Mouse (Mus musculus): ENCODE data around the gene Mrpl53. TPM values are rescaled to one million over a fixed set of nuclear protein-coding genes. Genes with fewer than 3 reads are reported as not detected.
"Not testable (repeated sequence)": the region's sequence is repeated elsewhere in the genome, so short reads cannot be mapped to it uniquely, and the experiment has no call there.

Gene Mrpl53
- polyA plus RNA-seq, 2 experiments, result 56.6 to 87.4 TPM

GRCm38 (mm10) chr6:83153038-83153437 is 44.2 kb downstream of the Mrpl53 start:
- Histone ChIP-seq H3K4me2 (ENCODE audit: low read depth) (no peak overlapping the region), H3K36me3 (replicated peaks; ENCODE audit: control insufficient read depth, insufficient read depth, low read depth) (no peaks in the 10 kb centered on the region), H3K4me1 (replicated peaks; ENCODE audit: control insufficient read depth in 2 of 2, insufficient read depth in 2 of 2, low read length in 1 of 2) (no peaks in the 10 kb centered on the region), H3K4me3 (ENCODE audit: insufficient read depth in 1 of 2, low read depth in 2 of 2, low read length in 2 of 2) (no peak overlapping the region), H3K9me3 (ENCODE audit: control insufficient read depth, low read length) (no peaks in the 10 kb centered on the region), H3K9ac (replicated peaks) (no peak overlapping the region), H3K27me3 (ENCODE audit: control insufficient read depth, insufficient read depth, low read length) (peaks cover 14% of the 10 kb centered on the region), H3K27ac (no peak overlapping the region)
- no peak for DNase-seq (ENCODE audit: low read depth in 3 of 3, low spot score in 3 of 3)
- 69% methylated on average over 12 of the region's 12 CpGs for WGBS (ENCODE audit: insufficient replicate concordance)
- no peak for ATAC-seq (ENCODE audit: insufficient read depth)
- TF ChIP-seq EP300 (IDR thresholded peaks at IDR 0.05; ENCODE audit: low read depth), result no peak
- TF ChIP-seq CTCF (IDR thresholded peaks at IDR 0.05; ENCODE audit: low read depth), result no peak

DNA sequence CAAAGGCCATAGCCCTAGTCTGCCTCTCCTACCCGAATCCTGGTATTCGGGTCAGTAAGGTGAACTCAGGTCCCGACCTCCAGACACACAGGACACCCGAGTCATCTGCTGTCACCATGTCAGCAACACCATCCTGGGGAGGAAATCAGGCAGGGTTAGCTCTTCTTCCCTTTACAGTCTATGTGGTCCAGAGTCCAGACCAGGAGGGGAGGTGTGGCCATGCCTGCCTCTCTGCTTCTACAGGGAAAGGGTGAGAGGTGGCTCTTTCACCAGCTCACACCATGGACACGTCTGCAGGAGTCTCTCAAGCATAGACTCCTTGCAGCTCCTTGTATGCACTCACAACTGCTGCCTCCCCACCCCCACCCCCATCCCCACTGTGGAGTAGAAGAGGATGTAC is 44.6 kb downstream of the Mrpl53 start:
- Histone ChIP-seq H3K27ac (no peak overlapping the region), H3K27me3 (ENCODE audit: control insufficient read depth, insufficient read depth, low read length) (peaks cover 14% of the 10 kb centered on the region), H3K4me2 (ENCODE audit: low read depth) (no peak overlapping the region), H3K9me3 (ENCODE audit: control insufficient read depth, low read length) (no peaks in the 10 kb centered on the region), H3K4me3 (ENCODE audit: insufficient read depth in 1 of 2, low read depth in 2 of 2, low read length in 2 of 2) (no peak overlapping the region), H3K9ac (replicated peaks) (no peak overlapping the region), H3K36me3 (replicated peaks; ENCODE audit: control insufficient read depth, insufficient read depth, low read depth) (no peaks in the 10 kb centered on the region), H3K4me1 (replicated peaks; ENCODE audit: control insufficient read depth in 2 of 2, insufficient read depth in 2 of 2, low read length in 1 of 2) (no peaks in the 10 kb centered on the region)
- ATAC-seq (ENCODE audit: insufficient read depth) (0 out of 2 replicates have a peak, but pooled peaks have one; percentile 16), DNase-seq (ENCODE audit: low read depth in 3 of 3, low spot score in 3 of 3) (no peak)
- WGBS (ENCODE audit: insufficient replicate concordance), result 55% methylated on average over 5 of the region's 5 CpGs
- TF ChIP-seq EP300 (IDR thresholded peaks at IDR 0.05; ENCODE audit: low read depth), result no peak

- Histone ChIP-seq H3K9me3 (ENCODE audit: control insufficient read depth, low read length) (no peaks in the 10 kb centered on the region), H3K27ac (no peak overlapping the region), H3K9ac (replicated peaks) (no peak overlapping the region; the same call in 1 of the 2 replicates), H3K4me3 (ENCODE audit: insufficient read depth in 1 of 2, low read depth in 2 of 2, low read length in 2 of 2) (peak overlapping the region; percentile 46 to 53), H3K4me2 (ENCODE audit: low read depth) (peak overlapping the region; percentile 80), H3K4me1 (replicated peaks; ENCODE audit: control insufficient read depth in 2 of 2, insufficient read depth in 2 of 2, low read length in 1 of 2) (no peaks in the 10 kb centered on the region), H3K36me3 (replicated peaks; ENCODE audit: control insufficient read depth, insufficient read depth, low read depth) (no peaks in the 10 kb centered on the region), H3K27me3 (ENCODE audit: control insufficient read depth, insufficient read depth, low read length) (peaks cover 23% of the 10 kb centered on the region)
- DNase-seq (ENCODE audit: low read depth in 3 of 3, low spot score in 3 of 3) (no peak), ATAC-seq (ENCODE audit: insufficient read depth) (0 out of 2 replicates have a peak, but pooled peaks have one; percentile 7)
- TF ChIP-seq CTCF (IDR thresholded peaks at IDR 0.05; ENCODE audit: low read depth) (no peak), EP300 (IDR thresholded peaks at IDR 0.05; ENCODE audit: low read depth) (no peak)
- WGBS (ENCODE audit: insufficient replicate concordance), result 10% methylated on average over 23 of the region's 23 CpGs
Observed at GRCm38 (mm10) chr6:83155552-83156238, 46.9 kb downstream of the Mrpl53 start.

DNA sequence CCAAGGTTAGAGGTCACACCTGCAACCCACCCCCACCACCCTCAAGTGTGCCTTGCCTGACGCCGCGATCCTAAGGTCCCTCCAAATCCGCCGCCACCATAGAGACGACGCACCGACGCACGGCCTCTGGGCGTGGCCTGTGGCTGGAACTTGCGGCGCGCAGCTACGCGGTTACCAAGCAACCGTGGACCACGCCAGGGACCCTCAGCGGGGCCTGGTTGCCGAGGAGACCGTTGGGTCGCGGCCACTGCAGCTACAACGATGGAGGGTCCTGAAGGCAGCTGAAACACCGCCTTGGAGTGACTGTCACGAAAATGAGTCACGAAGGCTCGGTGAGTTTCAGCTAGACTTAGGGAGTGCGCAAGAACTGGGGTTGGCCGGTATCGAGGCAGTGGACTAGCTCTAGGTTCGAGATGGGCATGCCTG is 47.4 kb downstream of the Mrpl53 start, which contains the start of the genes Wdr54 and 1700003E16Rik:
TSS of gene Wdr54 (minus strand) at position 139 of the 426 bp plus-strand sequence.
TSS of gene 1700003E16Rik (plus strand) at position 146 of the 426 bp plus-strand sequence.
- DNase-seq (ENCODE audit: low read depth in 3 of 3, low spot score in 3 of 3) (no peak), ATAC-seq (ENCODE audit: insufficient read depth) (0 out of 2 replicates have a peak, but pooled peaks have one; percentile 42)
- TF ChIP-seq CTCF (IDR thresholded peaks at IDR 0.05; ENCODE audit: low read depth), result no peak
- no peak for TF ChIP-seq EP300 (IDR thresholded peaks at IDR 0.05; ENCODE audit: low read depth)
- 3% methylated on average over 32 of the region's 32 CpGs for WGBS (ENCODE audit: insufficient replicate concordance)
- H3K36me3 ChIP-seq (replicated peaks; ENCODE audit: control insufficient read depth, insufficient read depth, low read depth), result no peaks in the 10 kb centered on the region
- peaks cover 29% of the 10 kb centered on the region for H3K27me3 ChIP-seq (ENCODE audit: control insufficient read depth, insufficient read depth, low read length)
- no peak within 1 kb of the TSS; the same call in 1 of the 2 replicates for H3K9ac ChIP-seq (replicated peaks)
- no peaks in the 10 kb centered on the region for H3K9me3 ChIP-seq (ENCODE audit: control insufficient read depth, low read length)
- no peaks in the 10 kb centered on the region for H3K4me1 ChIP-seq (replicated peaks; ENCODE audit: control insufficient read depth in 2 of 2, insufficient read depth in 2 of 2, low read length in 1 of 2)
- peak within 1 kb of the TSS; percentile 46 to 53 for H3K4me3 ChIP-seq (ENCODE audit: insufficient read depth in 1 of 2, low read depth in 2 of 2, low read length in 2 of 2)
- peak within 1 kb of the TSS; percentile 80 for H3K4me2 ChIP-seq (ENCODE audit: low read depth)
- H3K27ac ChIP-seq, result no peak within 1 kb of the TSS

DNA sequence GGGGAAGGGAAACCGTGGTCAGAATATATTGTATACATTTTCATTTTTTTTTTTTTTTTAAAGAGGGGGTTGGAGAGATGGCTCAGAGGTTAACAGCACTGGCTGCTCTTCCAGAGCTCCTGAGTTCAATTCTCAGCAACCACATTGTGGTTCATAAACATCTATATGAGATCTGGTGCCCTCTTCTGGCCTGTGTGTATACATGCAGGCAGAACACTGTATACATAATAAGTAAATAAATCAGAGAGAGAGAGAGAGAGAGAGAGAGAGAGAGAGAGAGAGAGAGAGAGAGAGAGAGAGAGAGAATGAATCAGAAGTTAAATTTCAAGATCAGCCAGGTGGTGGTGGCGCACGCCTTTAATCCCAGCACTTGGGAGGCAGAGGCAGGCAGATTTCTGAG is 50.6 kb downstream of the Mrpl53 start:
- H3K27me3 ChIP-seq (ENCODE audit: control insufficient read depth, insufficient read depth, low read length), result peaks cover 50% of the 10 kb centered on the region
- WGBS (ENCODE audit: insufficient replicate concordance), result 28% methylated on average over 3 of the region's 3 CpGs
- peak; percentile 38 to 48 (median 40) for DNase-seq (ENCODE audit: low read depth in 3 of 3, low spot score in 3 of 3)
- H3K27ac ChIP-seq; H3K36me3 ChIP-seq (replicated peaks; ENCODE audit: control insufficient read depth, insufficient read depth, low read depth); H3K9ac ChIP-seq (replicated peaks); H3K4me2 ChIP-seq (ENCODE audit: low read depth); H3K9me3 ChIP-seq (ENCODE audit: control insufficient read depth, low read length); ATAC-seq (ENCODE audit: insufficient read depth); H3K4me3 ChIP-seq (ENCODE audit: insufficient read depth in 1 of 2, low read depth in 2 of 2, low read length in 2 of 2); H3K4me1 ChIP-seq (replicated peaks; ENCODE audit: control insufficient read depth in 2 of 2, insufficient read depth in 2 of 2, low read length in 1 of 2): not testable (repeated sequence)
- TF ChIP-seq CTCF (IDR thresholded peaks at IDR 0.05; ENCODE audit: low read depth), result peak; percentile 67

MicroRNA genes within 50 kb of the gene (microRNA counts, 519-probe panel; counts per million panel counts)
- 69.9 counts per million for microRNA mmu-miR-3470a+mmu-miR-3470b

Small RNAs within 50 kb of the gene (microRNA-seq; reads per million reads assigned to microRNA genes)
- gene Mir3470a, result not detected

Other genes with a start within 250 kb of the Mrpl53 start
- gene Sema4f, start 169.3 kb upstream of the Mrpl53 start, polyA plus RNA-seq (2012; rRNA removed), result 0.03 and 0.04 TPM in 2 replicates
- not detected in 2 replicates for gene Sema4f, start 169.3 kb upstream of the Mrpl53 start, polyA plus RNA-seq (2014; fragmentation: Nextera tagmentation; extraction: Ambion mirVana)
- 7.7 and 9.4 TPM in 2 replicates for gene M1ap, start 162.1 kb upstream of the Mrpl53 start, polyA plus RNA-seq (2012; rRNA removed)
- 14.4 and 15.0 TPM in 2 replicates for gene M1ap, start 162.1 kb upstream of the Mrpl53 start, polyA plus RNA-seq (2014; fragmentation: Nextera tagmentation; extraction: Ambion mirVana)
- gene Dok1, start 75.6 kb upstream of the Mrpl53 start, polyA plus RNA-seq (2012; rRNA removed), result 13.9 and 14.9 TPM in 2 replicates
- 12.7 and 15.7 TPM in 2 replicates for gene Dok1, start 75.6 kb upstream of the Mrpl53 start, polyA plus RNA-seq (2014; fragmentation: Nextera tagmentation; extraction: Ambion mirVana)
- 0.92 and 1.6 TPM in 2 replicates for gene Loxl3, start 74.9 kb upstream of the Mrpl53 start, polyA plus RNA-seq (2012; rRNA removed)
- gene Loxl3, start 74.9 kb upstream of the Mrpl53 start, polyA plus RNA-seq (2014; fragmentation: Nextera tagmentation; extraction: Ambion mirVana), result 1.1 TPM in 2 replicates
- gene Aup1, start 54.5 kb upstream of the Mrpl53 start, polyA plus RNA-seq (2012; rRNA removed), result 172 and 269 TPM in 2 replicates
- gene Aup1, start 54.5 kb upstream of the Mrpl53 start, polyA plus RNA-seq (2014; fragmentation: Nextera tagmentation; extraction: Ambion mirVana), result 128 and 136 TPM in 2 replicates
- 75.7 and 80.9 TPM in 2 replicates for gene Htra2, start 53.8 kb upstream of the Mrpl53 start, polyA plus RNA-seq (2012; rRNA removed)
- 54.3 and 54.9 TPM in 2 replicates for gene Htra2, start 53.8 kb upstream of the Mrpl53 start, polyA plus RNA-seq (2014; fragmentation: Nextera tagmentation; extraction: Ambion mirVana)
- 7.7 and 7.8 TPM in 2 replicates for gene Dqx1, start 51.2 kb upstream of the Mrpl53 start, polyA plus RNA-seq (2012; rRNA removed)
- gene Dqx1, start 51.2 kb upstream of the Mrpl53 start, polyA plus RNA-seq (2014; fragmentation: Nextera tagmentation; extraction: Ambion mirVana), result 2.9 and 3.1 TPM in 2 replicates
- 0.05 TPM in 1 of 2 replicates, not detected in the other for gene Tlx2, start 38.7 kb upstream of the Mrpl53 start, polyA plus RNA-seq (2012; rRNA removed)
- not detected in 2 replicates for gene Tlx2, start 38.7 kb upstream of the Mrpl53 start, polyA plus RNA-seq (2014; fragmentation: Nextera tagmentation; extraction: Ambion mirVana)
- gene Pcgf1, start 31.2 kb upstream of the Mrpl53 start, polyA plus RNA-seq (2012; rRNA removed), result 16.5 and 21.0 TPM in 2 replicates
- 15.0 and 19.7 TPM in 2 replicates for gene Pcgf1, start 31.2 kb upstream of the Mrpl53 start, polyA plus RNA-seq (2014; fragmentation: Nextera tagmentation; extraction: Ambion mirVana)
- 0.27 and 0.46 TPM in 2 replicates for gene Lbx2, start 22.7 kb upstream of the Mrpl53 start, polyA plus RNA-seq (2012; rRNA removed)
- gene Lbx2, start 22.7 kb upstream of the Mrpl53 start, polyA plus RNA-seq (2014; fragmentation: Nextera tagmentation; extraction: Ambion mirVana), result 0.35 TPM in 1 of 2 replicates, not detected in the other
- gene Ccdc142, start 7.4 kb upstream of the Mrpl53 start, polyA plus RNA-seq (2012; rRNA removed), result 1.0 and 1.1 TPM in 2 replicates
- 0.23 and 0.39 TPM in 2 replicates for gene Ccdc142, start 7.4 kb upstream of the Mrpl53 start, polyA plus RNA-seq (2014; fragmentation: Nextera tagmentation; extraction: Ambion mirVana)
- gene Gm42688, start 7.4 kb upstream of the Mrpl53 start, polyA plus RNA-seq (2012; rRNA removed), result 2.2 and 2.4 TPM in 2 replicates
- 0.76 and 0.86 TPM in 2 replicates for gene Gm42688, start 7.4 kb upstream of the Mrpl53 start, polyA plus RNA-seq (2014; fragmentation: Nextera tagmentation; extraction: Ambion mirVana)
- gene Mogs, start 6.5 kb downstream of the Mrpl53 start, polyA plus RNA-seq (2012; rRNA removed), result 33.9 and 36.9 TPM in 2 replicates
- 28.2 and 32.4 TPM in 2 replicates for gene Mogs, start 6.5 kb downstream of the Mrpl53 start, polyA plus RNA-seq (2014; fragmentation: Nextera tagmentation; extraction: Ambion mirVana)
- gene Wbp1, start 12.5 kb downstream of the Mrpl53 start, polyA plus RNA-seq (2012; rRNA removed), result 27.7 and 33.6 TPM in 2 replicates
- 22.0 and 27.1 TPM in 2 replicates for gene Wbp1, start 12.5 kb downstream of the Mrpl53 start, polyA plus RNA-seq (2014; fragmentation: Nextera tagmentation; extraction: Ambion mirVana)
- gene Ino80b, start 16.4 kb downstream of the Mrpl53 start, polyA plus RNA-seq (2012; rRNA removed), result 9.4 and 11.6 TPM in 2 replicates
- gene Ino80b, start 16.4 kb downstream of the Mrpl53 start, polyA plus RNA-seq (2014; fragmentation: Nextera tagmentation; extraction: Ambion mirVana), result 4.4 and 5.2 TPM in 2 replicates
- 11.1 TPM in 2 replicates for gene Rtkn, start 26.4 kb downstream of the Mrpl53 start, polyA plus RNA-seq (2012; rRNA removed)
- gene Rtkn, start 26.4 kb downstream of the Mrpl53 start, polyA plus RNA-seq (2014; fragmentation: Nextera tagmentation; extraction: Ambion mirVana), result 5.3 and 5.5 TPM in 2 replicates
- gene Wdr54, start 47.4 kb downstream of the Mrpl53 start, polyA plus RNA-seq (2012; rRNA removed), result 0.15 and 0.44 TPM in 2 replicates
- 0.32 and 0.35 TPM in 2 replicates for gene Wdr54, start 47.4 kb downstream of the Mrpl53 start, polyA plus RNA-seq (2014; fragmentation: Nextera tagmentation; extraction: Ambion mirVana)
- not detected in 2 replicates for gene 1700003E16Rik, start 47.4 kb downstream of the Mrpl53 start, polyA plus RNA-seq (2012; rRNA removed)
- 0.06 and 0.15 TPM in 2 replicates for gene 1700003E16Rik, start 47.4 kb downstream of the Mrpl53 start, polyA plus RNA-seq (2014; fragmentation: Nextera tagmentation; extraction: Ambion mirVana)
- 16.9 and 21.1 TPM in 2 replicates for gene Dctn1, start 56.9 kb downstream of the Mrpl53 start, polyA plus RNA-seq (2012; rRNA removed)
- 22.5 and 24.0 TPM in 2 replicates for gene Dctn1, start 56.9 kb downstream of the Mrpl53 start, polyA plus RNA-seq (2014; fragmentation: Nextera tagmentation; extraction: Ambion mirVana)
- gene Slc4a5, start 110.8 kb downstream of the Mrpl53 start, polyA plus RNA-seq (2012; rRNA removed), result 1.1 and 1.4 TPM in 2 replicates
- gene Slc4a5, start 110.8 kb downstream of the Mrpl53 start, polyA plus RNA-seq (2014; fragmentation: Nextera tagmentation; extraction: Ambion mirVana), result 0.52 and 0.73 TPM in 2 replicates
- gene Mthfd2, start 216.9 kb downstream of the Mrpl53 start, polyA plus RNA-seq (2012; rRNA removed), result 28.5 and 44.4 TPM in 2 replicates
- 66.0 and 67.7 TPM in 2 replicates for gene Mthfd2, start 216.9 kb downstream of the Mrpl53 start, polyA plus RNA-seq (2014; fragmentation: Nextera tagmentation; extraction: Ambion mirVana)
- 19.0 and 25.2 TPM in 2 replicates for gene Mob1a, start 217.0 kb downstream of the Mrpl53 start, polyA plus RNA-seq (2012; rRNA removed)
- gene Mob1a, start 217.0 kb downstream of the Mrpl53 start, polyA plus RNA-seq (2014; fragmentation: Nextera tagmentation; extraction: Ambion mirVana), result 39.4 and 43.3 TPM in 2 replicates
- 28.8 and 92.1 TPM in 2 replicates for gene Bola3, start 240.1 kb downstream of the Mrpl53 start, polyA plus RNA-seq (2012; rRNA removed)
- 342 and 357 TPM in 2 replicates for gene Bola3, start 240.1 kb downstream of the Mrpl53 start, polyA plus RNA-seq (2014; fragmentation: Nextera tagmentation; extraction: Ambion mirVana)

Measured in liver, embryonic 14.5 days (tissue).